Mouse (Mus musculus) right cerebral cortex, postnatal 10 days (tissue): ENCODE data around the gene Dcaf10.
A peak's percentile ranks its signal among the peaks of the same experiment; 100 is the strongest.
"Not testable (repeated sequence)": the region's sequence is repeated elsewhere in the genome, so short reads cannot be mapped to it uniquely, and the experiment has no call there.

Experiments
- DNase-seq, 2 experiments: peaks; one replicate each; pipeline ENCODE4 v3.0.0; 2021; ENCODE audit warnings: low spot score in 2 of 2

Gene Dcaf10

DNA sequence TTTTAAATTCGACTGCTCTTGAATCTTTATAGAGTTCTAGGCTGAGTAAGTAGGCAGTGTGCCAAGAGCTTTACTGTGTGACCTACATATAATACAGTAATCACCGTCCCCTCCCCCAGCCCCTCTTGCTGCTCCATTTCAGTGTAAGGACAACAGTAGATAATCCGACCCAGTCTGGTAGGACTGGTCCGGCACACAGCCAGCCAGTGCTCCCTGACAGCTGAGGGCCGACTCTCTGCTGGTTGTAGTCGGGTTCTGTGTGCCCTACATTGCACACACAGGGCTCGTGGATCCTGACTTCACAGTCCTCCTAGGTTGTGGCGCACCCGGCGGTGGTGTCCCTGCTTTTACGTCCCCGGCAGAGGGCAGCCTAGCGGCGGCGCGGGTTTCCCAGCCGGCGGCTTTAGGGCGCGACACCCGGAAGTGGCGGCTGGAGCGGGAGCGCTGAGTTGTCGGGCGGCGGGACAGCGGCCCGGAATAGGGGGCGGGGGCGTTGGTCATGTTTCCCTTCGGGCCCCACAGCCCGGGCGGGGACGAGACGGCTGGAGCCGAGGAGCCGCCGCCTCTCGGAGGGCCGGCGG is at the start of gene Dcaf10:
Dcaf10 (plus strand) TSS at position 433 of the 581 bp plus-strand sequence.
- DNase-seq, result peak; percentile 93 to 94

DNA sequence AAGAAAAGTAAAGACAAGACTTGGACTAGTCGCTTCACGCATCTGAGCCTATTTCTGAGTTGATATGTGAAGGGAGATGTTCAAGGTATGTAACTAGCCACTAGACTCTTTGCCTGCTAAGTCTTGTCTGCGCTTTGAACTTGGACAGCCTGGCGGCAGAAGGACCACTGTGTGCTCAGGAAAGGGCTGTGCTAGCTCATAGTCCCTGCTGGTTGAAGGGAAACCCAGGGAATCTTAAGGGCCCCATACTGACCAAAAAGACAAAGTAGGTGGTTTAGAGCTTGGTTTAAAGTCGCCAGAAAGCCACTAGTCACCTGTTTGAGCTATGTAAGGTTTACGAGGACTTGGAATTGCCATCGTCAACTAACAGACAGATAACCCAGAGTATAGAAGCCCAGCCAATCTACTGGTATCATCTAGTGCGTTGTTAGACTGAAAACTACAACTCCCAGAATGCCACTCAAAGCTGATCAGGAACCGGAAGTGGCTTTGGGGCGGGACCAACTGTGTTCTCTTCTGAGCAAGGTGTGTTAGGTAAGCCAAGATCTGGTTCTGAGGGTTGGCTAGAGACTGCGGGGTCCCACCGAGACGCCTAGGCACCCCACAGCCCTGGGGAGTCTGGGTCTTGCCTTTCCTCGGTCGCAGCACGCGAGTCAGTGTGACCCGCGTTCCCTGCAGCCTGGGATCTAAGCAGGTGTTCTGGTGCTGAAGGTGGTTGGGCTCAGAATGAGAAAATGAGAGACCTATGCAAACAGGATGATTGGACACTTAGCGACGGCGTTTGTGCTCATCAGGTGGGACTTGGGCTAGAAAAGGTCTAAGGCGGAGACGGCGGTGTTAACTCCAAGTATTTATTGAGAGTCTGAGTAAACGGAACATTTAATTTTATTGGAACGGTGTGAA is 45.0 kb upstream of the Dcaf10 start, which contains the start of gene Trmt10b:
Trmt10b (plus strand) TSS at position 466 of the 903 bp plus-strand sequence.
- peak; percentile 81 to 87 for DNase-seq

- DNase-seq, result peak in 1 of 2 experiments; percentile 12
Observed at GRCm38 (mm10) chr4:45305536-45305935, 36.4 kb upstream of the Dcaf10 start.

- DNase-seq, result peak in 1 of 2 experiments; percentile 46
Observed at GRCm38 (mm10) chr4:45308046-45308445, 33.9 kb upstream of the Dcaf10 start.

- no peak for DNase-seq
Observed at GRCm38 (mm10) chr4:45308606-45309005, 33.3 kb upstream of the Dcaf10 start.

- no peak for DNase-seq
Observed at GRCm38 (mm10) chr4:45311056-45311455, 30.8 kb upstream of the Dcaf10 start.

- DNase-seq, result peak; percentile 90 to 93
Observed at GRCm38 (mm10) chr4:45320159-45320816, 21.6 kb upstream of the Dcaf10 start.

- DNase-seq, result no peak
Observed at GRCm38 (mm10) chr4:45331139-45331538, 10.8 kb upstream of the Dcaf10 start.

DNA sequence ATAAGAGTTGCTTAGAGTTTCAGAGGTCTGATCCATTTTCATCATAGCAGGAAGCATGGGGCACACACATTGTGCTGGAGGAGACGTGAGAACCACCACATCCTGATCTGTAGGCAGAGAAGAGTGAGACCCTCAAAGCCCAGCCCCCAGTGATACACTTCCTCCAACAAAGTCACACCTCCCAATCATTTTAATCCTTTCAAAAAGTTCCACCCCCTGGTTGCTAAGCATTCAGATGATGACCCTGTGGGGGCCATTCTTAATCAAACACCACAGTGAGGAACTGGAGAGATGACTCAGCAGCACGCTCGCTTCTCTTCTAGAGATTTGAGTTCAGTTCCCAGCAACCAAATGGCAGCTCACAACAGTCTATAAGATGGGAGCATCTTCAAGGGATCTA is 9.4 kb upstream of the Dcaf10 start:
- DNase-seq, result no peak

- no peak for DNase-seq
Observed at GRCm38 (mm10) chr4:45341226-45341625, 675 bp upstream of the Dcaf10 start.

DNA sequence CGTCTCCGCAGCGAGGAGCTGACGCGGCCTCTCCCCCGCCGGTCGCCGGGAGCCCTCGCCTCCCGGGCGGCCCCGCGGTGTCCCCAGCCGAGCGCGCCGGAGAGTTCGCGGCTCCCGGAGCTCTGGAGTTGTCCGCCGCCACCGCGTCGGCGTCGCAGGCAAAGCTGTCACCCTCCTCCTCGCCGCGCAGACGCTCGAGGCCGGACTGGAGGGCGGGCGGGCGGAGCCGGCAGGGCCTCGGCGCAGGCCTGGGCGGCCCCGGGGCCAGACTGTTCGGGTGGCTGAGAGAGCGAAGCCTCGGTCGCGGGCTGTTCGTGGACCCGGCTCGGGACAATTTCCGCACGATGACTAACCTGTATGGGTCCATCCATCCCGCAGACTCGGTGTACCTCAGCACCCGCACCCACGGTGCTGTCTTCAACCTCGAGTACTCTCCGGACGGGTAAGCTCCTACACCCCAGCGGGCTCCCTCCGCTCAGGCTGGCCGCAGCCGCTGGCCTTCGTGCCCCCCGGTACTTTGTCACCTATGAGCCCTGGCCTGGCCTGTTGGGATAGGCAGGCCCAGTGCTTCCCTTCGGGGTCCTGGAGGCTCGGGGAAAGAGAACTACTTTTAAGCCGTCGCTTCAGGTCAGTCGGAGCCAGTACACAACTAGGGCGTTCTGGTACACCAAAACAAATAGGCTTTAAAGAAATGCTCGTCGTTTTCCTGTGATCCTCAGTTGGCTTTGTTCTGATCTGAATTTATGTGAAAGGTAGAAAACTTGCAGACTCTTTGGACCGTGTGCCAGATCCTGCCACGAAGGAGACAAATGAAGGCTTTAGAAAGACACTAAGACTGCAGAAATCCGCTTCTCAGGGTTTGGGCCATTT is 620 bp downstream of the Dcaf10 start, which contains the start of gene Exosc3:
Exosc3 (minus strand) TSS at position 447 of the 870 bp plus-strand sequence.
- DNase-seq, result peak; percentile 47 to 56

GRCm38 (mm10) chr4:45356653-45357052 is 14.8 kb downstream of the Dcaf10 start:
- no peak for DNase-seq

GRCm38 (mm10) chr4:45371261-45371660 is 29.4 kb downstream of the Dcaf10 start:
- DNase-seq, result no peak

- no peak for DNase-seq
Observed at GRCm38 (mm10) chr4:45374879-45375278, 33.0 kb downstream of the Dcaf10 start.

DNA sequence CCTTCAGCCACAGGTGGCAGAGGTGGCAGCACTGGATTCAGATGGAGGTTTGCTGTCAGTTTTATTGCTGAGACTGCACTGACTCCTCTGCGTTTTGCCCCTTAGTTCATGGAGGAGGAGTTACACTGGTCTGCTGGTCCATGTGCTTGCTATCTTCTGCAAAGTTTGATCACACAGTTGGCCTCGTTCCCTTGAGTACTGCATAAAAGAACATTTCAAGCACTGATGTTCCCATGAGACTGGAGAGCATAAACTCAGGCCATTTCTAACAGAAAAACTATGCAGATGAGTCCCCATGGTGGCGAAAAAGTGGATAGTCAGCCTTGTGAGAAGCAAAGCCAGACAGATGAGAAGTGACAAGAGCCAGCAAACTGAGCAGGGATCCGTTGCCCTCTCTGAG is 34.7 kb downstream of the Dcaf10 start:
- DNase-seq, result no peak

DNA sequence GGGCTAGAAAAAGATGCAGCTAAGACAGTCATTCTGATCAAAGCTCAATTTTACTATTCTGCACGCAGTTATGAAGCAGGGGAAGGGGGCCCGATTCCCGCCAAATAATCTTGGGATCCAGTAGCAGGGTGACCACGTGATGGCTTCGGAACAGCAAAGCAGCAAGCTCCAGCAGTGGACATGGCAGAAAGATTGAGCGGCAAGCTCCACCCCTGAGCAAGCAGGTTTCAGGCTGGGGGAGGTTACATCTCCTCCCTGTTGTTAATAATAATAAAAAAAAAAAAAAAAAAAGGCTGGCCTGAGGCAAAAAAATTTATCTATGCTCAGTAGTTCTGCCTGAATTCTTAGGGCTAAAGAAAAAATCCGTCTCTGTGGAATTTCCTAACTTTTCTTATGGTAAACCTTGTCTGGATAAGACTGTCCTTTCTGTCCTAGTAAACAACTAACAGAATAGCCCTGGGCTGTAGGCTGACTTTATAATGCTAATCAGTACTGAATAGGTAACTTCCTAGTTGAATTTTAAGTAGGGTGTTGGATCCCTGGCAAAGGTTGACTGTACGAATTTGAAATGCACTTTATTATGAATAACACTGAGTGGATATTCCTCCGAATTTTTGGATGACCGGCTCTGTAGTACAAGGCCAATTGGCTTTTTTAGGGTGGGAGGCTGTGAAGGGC is 39.1 kb downstream of the Dcaf10 start:
- not testable (repeated sequence) for DNase-seq

GRCm38 (mm10) chr4:45382133-45382532 is 40.2 kb downstream of the Dcaf10 start:
- DNase-seq, result not testable (repeated sequence)

DNA sequence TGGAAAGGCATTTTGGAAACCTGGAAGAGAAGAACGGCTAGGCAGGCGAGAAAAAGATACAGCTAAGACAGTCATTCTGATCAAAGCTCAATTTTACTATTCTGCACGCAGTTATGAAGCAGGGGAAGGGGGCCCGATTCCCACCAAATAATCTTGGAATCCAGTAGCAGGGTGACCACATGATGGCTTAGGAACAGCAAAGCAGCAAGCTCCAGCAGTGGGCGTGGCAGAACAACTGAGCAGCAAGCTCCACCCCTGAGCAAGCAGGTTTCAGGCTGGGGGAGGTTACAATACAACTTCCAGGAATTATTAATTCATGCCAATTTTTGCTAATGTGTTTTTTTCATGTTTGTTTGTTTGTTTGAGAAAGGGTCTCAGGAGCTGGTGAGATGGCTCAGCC is 45.4 kb downstream of the Dcaf10 start:
- not testable (repeated sequence) for DNase-seq

GRCm38 (mm10) chr4:45392099-45392498 is 50.2 kb downstream of the Dcaf10 start:
- DNase-seq, result no peak

GRCm38 (mm10) chr4:45392572-45392971 is 50.7 kb downstream of the Dcaf10 start:
- no peak for DNase-seq

DNA sequence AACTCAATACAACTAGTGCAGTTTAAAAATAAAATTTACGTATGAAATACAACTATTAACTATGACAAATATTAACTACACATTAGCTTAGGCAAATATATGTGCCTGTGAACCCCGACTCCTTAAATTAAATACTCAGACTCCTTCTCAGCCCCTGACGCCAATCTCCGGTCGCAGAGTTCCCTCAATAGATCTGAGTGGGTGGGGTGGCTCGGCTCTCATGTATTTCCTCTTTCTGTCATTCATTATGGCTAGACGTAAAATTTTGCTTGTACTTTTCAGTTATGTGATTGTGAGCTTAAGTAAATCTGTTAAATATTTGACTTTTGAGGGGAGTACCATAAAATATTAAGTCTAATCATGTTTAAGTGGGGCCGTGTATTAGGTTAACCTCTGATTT is 51.1 kb downstream of the Dcaf10 start:
- no peak for DNase-seq
